Mouse (Mus musculus): ENCODE measurements around the gene Amotl2. TPM values are rescaled to one million over a fixed set of nuclear protein-coding genes. Genes with fewer than 3 reads are reported as not detected.
A peak's percentile ranks its signal among the peaks of the same experiment; 100 is the strongest.

Gene Amotl2
- polyA plus RNA-seq, 1 experiment from 2014 or later, result 46.9 TPM

DNA sequence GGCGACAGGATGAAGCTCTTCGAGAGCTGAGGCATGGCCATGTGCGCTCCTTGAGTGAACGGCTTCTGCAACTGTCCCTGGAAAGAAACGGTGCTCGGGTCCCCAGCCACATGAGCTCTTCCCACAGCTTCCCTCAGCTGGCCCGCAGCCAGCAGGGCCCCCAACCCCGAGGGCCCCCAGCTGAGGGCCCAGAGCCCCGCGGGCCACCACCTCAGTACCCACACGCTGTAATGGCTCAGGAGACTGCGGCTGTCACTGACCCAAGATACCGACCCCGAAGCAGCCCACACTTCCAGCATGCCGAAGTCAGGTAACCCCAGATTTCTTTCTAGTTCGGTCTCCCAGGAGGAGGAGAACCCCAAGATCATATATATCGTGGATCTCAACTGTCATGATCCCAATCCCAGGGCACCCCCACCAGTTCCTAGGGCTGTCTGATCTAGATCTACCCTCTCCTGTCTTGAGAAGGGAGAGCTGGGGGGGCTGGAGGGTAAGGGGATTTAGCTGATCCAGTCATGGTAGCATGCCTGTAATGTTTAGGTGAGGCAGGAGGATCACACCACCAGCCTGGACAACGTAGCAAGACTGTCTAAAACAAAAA is 4.2 kb downstream of the Amotl2 start:
- H3K4me1 ChIP-seq, result peaks cover 82% of the 10 kb centered on the region
- peak overlapping the region; percentile 58 for H3K27ac ChIP-seq
- H3K27me3 ChIP-seq, result no peaks in the 10 kb centered on the region
- 62% methylated on average over 18 of the region's 18 CpGs for WGBS
- H3K9me3 ChIP-seq (replicated peaks), result no peaks in the 10 kb centered on the region
- H3K9ac ChIP-seq, result peak overlapping the region; percentile 96
- no peak for ATAC-seq
- peak overlapping the region; percentile 91 for H3K4me2 ChIP-seq
- H3K36me3 ChIP-seq (ENCODE audit: poor library complexity, severe bottlenecking), result peaks cover 59% of the 10 kb centered on the region
- H3K4me3 ChIP-seq, result peak overlapping the region; percentile 92

DNA sequence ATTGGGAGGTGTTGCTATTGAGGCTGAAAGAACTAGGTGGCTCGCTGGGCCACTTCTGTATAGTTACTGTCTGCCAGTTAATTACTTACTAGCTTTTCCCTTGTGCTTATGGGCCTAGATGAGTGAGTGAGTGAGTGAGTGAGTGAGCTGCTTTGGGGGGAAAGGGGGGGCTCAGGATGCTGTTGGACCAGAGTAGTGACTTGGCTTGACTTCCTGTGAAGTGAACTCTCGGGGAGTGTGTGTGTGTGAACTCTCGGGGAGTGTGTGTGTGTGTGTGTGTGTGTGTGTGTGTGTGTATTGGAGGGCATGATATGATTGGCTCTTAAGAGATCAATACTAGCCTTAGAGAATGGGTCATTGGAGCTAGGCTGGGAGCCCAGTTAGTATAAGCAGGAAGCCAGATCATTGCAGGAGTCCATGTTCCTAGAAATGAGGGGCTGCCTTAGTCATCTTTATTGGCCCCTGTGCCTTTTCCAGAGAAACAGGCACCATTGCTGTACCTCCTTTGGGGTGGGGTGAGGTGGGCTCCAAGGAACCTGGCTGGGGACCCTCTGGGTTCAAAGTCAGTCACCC is 5.0 kb downstream of the Amotl2 start:
- Histone ChIP-seq H3K4me2 (peak overlapping the region; percentile 91), H3K4me3 (peak overlapping the region; percentile 92), H3K9me3 (replicated peaks) (no peaks in the 10 kb centered on the region), H3K27ac (peak overlapping the region; percentile 40), H3K4me1 (peaks cover 82% of the 10 kb centered on the region), H3K27me3 (no peaks in the 10 kb centered on the region), H3K36me3 (ENCODE audit: poor library complexity, severe bottlenecking) (peaks cover 67% of the 10 kb centered on the region), H3K9ac (peak overlapping the region; percentile 96)
- ATAC-seq, result no peak
- WGBS, result 33% methylated on average over 3 of the region's 3 CpGs

DNA sequence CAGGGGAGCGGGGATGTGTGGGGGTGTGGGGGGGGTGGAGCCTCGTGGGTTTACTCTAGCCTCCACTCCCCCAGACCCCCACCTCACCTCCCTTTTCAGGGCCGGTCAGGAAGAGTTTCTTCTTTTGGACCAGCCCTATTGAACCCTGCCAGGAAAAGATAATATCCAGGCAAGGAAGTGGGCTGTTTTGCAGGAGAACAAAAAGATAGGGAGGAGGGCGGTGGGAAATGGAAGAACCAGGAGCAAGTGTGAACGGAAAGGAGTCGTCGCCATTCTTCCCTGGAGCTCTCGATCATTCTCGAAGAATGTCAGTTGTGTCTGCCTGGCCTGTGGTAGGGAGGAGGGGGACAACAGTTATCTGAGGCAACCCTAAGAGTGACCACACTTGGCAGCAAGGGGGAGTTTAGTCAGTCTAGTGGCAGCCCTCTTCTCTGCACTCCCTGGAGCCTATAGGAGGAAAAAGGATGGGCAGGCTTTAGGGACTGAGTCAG is 5.6 kb downstream of the Amotl2 start:
- no peak for ATAC-seq
- Histone ChIP-seq H3K4me3 (peak overlapping the region; percentile 92), H3K4me2 (peak overlapping the region; percentile 91), H3K27me3 (no peaks in the 10 kb centered on the region), H3K36me3 (ENCODE audit: poor library complexity, severe bottlenecking) (peaks cover 74% of the 10 kb centered on the region), H3K9ac (peak overlapping the region; percentile 96), H3K4me1 (peaks cover 82% of the 10 kb centered on the region), H3K27ac (peak overlapping the region; percentile 92), H3K9me3 (replicated peaks) (no peaks in the 10 kb centered on the region)
- 26% methylated on average over 9 of the region's 9 CpGs for WGBS

DNA sequence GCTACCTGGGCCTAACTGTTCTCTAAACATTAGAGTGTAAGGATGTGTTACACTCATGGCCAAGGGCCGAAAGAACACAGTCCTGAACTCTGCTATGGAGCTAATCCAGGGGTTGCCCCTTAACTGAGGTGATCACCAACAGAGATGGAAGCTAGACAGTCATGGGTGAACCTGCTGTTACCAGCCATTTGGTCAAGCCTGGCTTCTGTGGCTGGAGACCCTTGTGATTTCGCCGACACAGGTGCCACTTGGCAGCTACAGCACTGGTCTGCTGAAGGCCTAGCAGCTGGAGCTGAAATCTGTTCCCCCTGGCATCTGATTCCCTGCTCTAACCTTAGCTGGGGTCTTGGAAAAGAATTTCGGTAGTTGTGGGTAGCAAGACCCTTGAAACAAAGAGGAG is 6.3 kb downstream of the Amotl2 start:
- 81% methylated on average over 4 of the region's 4 CpGs for WGBS
- Histone ChIP-seq H3K9ac (peak overlapping the region; percentile 96), H3K4me1 (peaks cover 80% of the 10 kb centered on the region), H3K27ac (peak overlapping the region; percentile 92; the same call in 1 of the 2 replicates), H3K4me2 (peak overlapping the region; percentile 91), H3K27me3 (no peaks in the 10 kb centered on the region), H3K9me3 (replicated peaks) (no peaks in the 10 kb centered on the region), H3K36me3 (ENCODE audit: poor library complexity, severe bottlenecking) (peaks cover 80% of the 10 kb centered on the region), H3K4me3 (peak overlapping the region; percentile 92)
- no peak for ATAC-seq

GRCm38 (mm10) chr9:102723241-102723709 is 6.8 kb downstream of the Amotl2 start:
- Histone ChIP-seq H3K9me3 (replicated peaks) (no peaks in the 10 kb centered on the region), H3K4me3 (peak overlapping the region; percentile 12), H3K4me1 (peaks cover 80% of the 10 kb centered on the region), H3K4me2 (peak overlapping the region; percentile 91), H3K36me3 (ENCODE audit: poor library complexity, severe bottlenecking) (peaks cover 85% of the 10 kb centered on the region), H3K27ac (peak overlapping the region; percentile 92), H3K9ac (peak overlapping the region; percentile 96), H3K27me3 (no peaks in the 10 kb centered on the region)
- 64% methylated on average over 12 of the region's 12 CpGs for WGBS
- ATAC-seq, result no peak

DNA sequence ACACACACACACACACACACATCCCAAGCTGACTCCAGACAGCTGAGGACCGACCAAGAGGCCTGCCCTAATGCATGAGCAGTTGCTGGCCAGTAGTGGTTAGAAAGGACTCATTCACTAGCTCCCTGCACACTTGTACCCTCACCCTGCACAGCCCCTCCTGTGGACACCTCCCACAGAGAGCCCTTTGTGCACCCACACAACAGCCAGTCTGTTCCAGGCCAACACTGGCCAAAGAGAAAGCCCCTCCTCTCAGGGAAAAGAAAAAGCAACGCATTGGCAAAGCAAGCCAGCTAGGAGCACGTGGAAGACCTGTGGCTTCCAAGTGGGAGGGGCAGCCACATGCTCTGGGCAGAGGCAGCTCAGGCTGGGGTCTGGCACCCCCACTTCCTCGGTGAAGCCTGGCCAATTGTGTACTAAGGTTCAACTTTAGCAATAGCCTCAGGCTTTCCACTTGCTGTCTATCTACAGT is 7.6 kb downstream of the Amotl2 start:
- WGBS, result 1% methylated on average over 4 of the region's 4 CpGs
- peak overlapping the region; percentile 91 for H3K4me2 ChIP-seq
- H3K9ac ChIP-seq, result peak overlapping the region; percentile 26; the same call in 1 of the 2 replicates

DNA sequence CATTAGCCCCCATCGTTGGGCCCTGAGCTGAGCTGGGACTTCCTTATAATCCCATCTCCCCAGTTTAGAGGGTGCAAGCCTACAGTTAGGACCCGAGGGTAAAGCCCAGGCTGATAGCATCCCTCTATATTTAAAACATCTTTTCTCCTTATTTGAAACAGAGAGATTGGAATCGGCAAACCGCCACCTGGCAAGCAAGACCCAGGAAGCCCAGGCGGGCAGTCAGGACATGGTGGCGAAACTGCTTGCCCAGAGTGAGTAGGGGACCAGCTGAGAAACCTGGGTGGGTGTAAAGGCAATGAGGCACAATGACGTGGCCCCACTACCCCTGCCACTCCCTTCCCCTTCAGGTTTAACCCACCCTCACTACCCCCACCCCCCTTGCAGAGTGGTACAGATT is 8.5 kb downstream of the Amotl2 start:
- H3K9ac ChIP-seq, result 0 out of 2 replicates have a peak overlapping the region, but pooled peaks have one; percentile 57
- 72% methylated on average over 7 of the region's 7 CpGs for WGBS
- no peak for ATAC-seq
- H3K27me3 ChIP-seq, result no peaks in the 10 kb centered on the region
- H3K36me3 ChIP-seq (ENCODE audit: poor library complexity, severe bottlenecking), result peaks cover 100% of the 10 kb centered on the region
- no peaks in the 10 kb centered on the region for H3K9me3 ChIP-seq (replicated peaks)
- H3K4me1 ChIP-seq, result peaks cover 72% of the 10 kb centered on the region
- no peak overlapping the region; the same call in 1 of the 2 replicates for H3K4me2 ChIP-seq
- H3K27ac ChIP-seq, result peak overlapping the region; percentile 68; the same call in 1 of the 2 replicates
- H3K4me3 ChIP-seq, result no peak overlapping the region

More for the DNA sequence above, 7.6 kb downstream of the Amotl2 start:
- H3K27me3 ChIP-seq, result no peaks in the 10 kb centered on the region
- peak overlapping the region; percentile 92 for H3K27ac ChIP-seq
- no peaks in the 10 kb centered on the region for H3K9me3 ChIP-seq (replicated peaks)
- H3K36me3 ChIP-seq (ENCODE audit: poor library complexity, severe bottlenecking), result peaks cover 93% of the 10 kb centered on the region
- peak; percentile 90 for ATAC-seq
- H3K4me3 ChIP-seq, result peak overlapping the region; percentile 12
- peaks cover 80% of the 10 kb centered on the region for H3K4me1 ChIP-seq

- Histone ChIP-seq H3K4me1 (peaks cover 60% of the 10 kb centered on the region), H3K27ac (peak overlapping the region; percentile 68), H3K9me3 (replicated peaks) (no peaks in the 10 kb centered on the region), H3K9ac (peak overlapping the region; percentile 57), H3K4me2 (peak overlapping the region; percentile 43), H3K36me3 (ENCODE audit: poor library complexity, severe bottlenecking) (peaks cover 100% of the 10 kb centered on the region), H3K27me3 (no peaks in the 10 kb centered on the region), H3K4me3 (peak overlapping the region; percentile 17)
- WGBS, result 3% methylated on average over 16 of the region's 22 CpGs
- peak; percentile 20; the same call in 1 of the 2 replicates for ATAC-seq
These were observed 9.6 kb downstream of the Amotl2 start for GRCm38 (mm10) chr9:102725958-102726654.

DNA sequence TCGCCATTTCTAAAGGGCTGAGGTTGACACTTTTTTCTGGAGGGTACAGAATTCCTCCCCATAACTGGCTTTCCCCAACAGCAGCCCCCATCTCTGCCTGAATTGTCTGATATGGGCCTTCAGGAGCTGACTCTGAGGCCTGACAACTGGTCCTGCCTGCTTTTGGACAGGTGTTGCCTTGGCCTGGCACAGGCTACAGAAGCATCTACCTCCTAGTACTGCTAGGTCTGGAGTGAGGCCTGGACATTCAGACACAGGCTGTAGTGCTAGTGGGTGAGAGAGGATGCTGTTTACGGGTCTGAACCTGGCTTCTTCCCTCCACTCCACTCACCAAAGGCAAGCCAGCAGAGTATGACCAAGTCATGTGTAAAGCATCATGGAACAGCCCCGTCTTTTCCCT is 10.3 kb downstream of the Amotl2 start:
- Histone ChIP-seq H3K27ac (peak overlapping the region; percentile 68), H3K4me1 (peaks cover 57% of the 10 kb centered on the region), H3K9ac (peak overlapping the region; percentile 57; the same call in 1 of the 2 replicates), H3K4me3 (no peak overlapping the region), H3K9me3 (replicated peaks) (no peaks in the 10 kb centered on the region), H3K27me3 (no peaks in the 10 kb centered on the region), H3K4me2 (no peak overlapping the region), H3K36me3 (ENCODE audit: poor library complexity, severe bottlenecking) (peaks cover 100% of the 10 kb centered on the region)
- 56% methylated on average over 3 of the region's 3 CpGs for WGBS
- ATAC-seq, result no peak

- Histone ChIP-seq H3K9ac (no peak overlapping the region), H3K4me3 (no peak overlapping the region), H3K4me2 (no peak overlapping the region), H3K27ac (no peak overlapping the region), H3K9me3 (replicated peaks) (no peaks in the 10 kb centered on the region), H3K27me3 (no peaks in the 10 kb centered on the region), H3K36me3 (ENCODE audit: poor library complexity, severe bottlenecking) (peaks cover 100% of the 10 kb centered on the region), H3K4me1 (peaks cover 51% of the 10 kb centered on the region)
- WGBS, result 92% methylated on average over 25 of the region's 25 CpGs
- ATAC-seq, result no peak
These were observed 11.4 kb downstream of the Amotl2 start for GRCm38 (mm10) chr9:102727662-102728468.

DNA sequence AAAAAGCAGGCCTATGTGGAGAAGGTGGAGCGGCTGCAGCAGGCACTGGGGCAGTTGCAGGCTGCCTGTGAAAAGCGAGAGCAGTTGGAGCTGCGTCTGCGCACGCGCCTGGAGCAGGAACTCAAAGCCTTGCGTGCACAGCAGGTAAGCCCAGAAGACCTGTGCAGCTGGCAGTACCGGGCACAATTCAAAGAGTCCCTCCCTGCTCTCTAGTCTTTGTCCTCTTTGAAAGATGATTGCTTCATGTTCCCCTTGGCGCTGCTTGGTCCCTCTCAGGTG is 11.9 kb downstream of the Amotl2 start:
- no peak overlapping the region for H3K9ac ChIP-seq
- ATAC-seq, result no peak
- no peaks in the 10 kb centered on the region for H3K27me3 ChIP-seq
- peaks cover 99% of the 10 kb centered on the region for H3K36me3 ChIP-seq (ENCODE audit: poor library complexity, severe bottlenecking)
- H3K4me1 ChIP-seq, result peaks cover 46% of the 10 kb centered on the region
- no peaks in the 10 kb centered on the region for H3K9me3 ChIP-seq (replicated peaks)
- no peak overlapping the region for H3K4me3 ChIP-seq
- H3K27ac ChIP-seq, result no peak overlapping the region
- no peak overlapping the region for H3K4me2 ChIP-seq
- WGBS, result 93% methylated on average over 9 of the region's 9 CpGs
